Mouse (Mus musculus) CD4-positive, CD25-positive, alpha-beta regulatory T cell, adult 4 months (primary cell): Measurements from ENCODE around the gene Crtc2. TPM values are rescaled to one million over a fixed set of nuclear protein-coding genes. Genes with fewer than 3 reads are reported as not detected.

Source experiments
- ATAC-seq: one replicate; pipeline ENCODE4 v1.8.0; 2017
- polyA plus RNA-seq, 2 experiments: library from polyadenylated mRNA; unstranded; fragments of 100-300 nt; shearing (Covaris generic); gene quantifications; one replicate each; pipeline ENCODE4 v1.2.1; 2017

Gene Crtc2
- polyA plus RNA-seq = 10 to 100 TPM; 34.0 to 50.6 TPM

DNA sequence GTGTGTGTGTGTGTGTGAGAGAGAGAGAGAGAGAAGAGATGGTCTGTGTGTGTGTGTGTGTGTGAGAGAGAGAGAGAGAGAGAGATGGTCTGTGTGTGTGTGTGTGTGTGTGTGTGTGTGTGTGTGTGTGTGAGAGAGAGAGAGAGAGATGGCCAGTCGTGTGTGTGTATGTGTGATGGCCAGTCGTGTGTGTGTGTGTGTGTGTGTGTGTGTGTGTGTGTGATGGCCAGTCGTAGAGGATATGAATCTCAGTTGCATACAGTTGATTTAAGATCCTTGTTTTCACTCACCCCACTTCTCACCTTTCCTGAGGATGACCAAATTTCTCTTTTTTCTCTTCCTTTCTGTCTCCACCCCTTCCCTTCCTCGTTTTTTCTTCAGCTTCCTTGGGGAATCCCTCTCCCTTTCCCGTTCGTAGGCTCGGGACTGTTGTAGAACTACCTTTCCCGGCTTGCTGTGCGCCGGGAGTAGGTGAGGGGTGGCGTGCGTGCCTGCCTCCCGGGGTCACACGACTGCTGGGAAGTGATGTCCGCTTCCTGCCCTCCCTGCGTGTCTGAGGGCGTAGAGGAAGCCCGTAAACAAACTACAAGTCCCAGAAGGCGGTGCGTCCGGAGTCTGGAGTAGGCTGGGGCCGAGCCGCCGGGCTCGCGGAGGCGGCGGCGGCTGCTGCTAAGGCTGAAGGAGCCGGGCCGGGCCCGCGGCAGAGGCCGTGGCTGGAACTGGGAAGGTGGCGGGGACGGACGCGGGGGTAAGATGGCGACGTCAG, at the start of gene Crtc2:
Crtc2 (plus strand) TSS at position 511 of the 766 bp plus-strand sequence.
- peak; percentile 98 for ATAC-seq

DNA sequence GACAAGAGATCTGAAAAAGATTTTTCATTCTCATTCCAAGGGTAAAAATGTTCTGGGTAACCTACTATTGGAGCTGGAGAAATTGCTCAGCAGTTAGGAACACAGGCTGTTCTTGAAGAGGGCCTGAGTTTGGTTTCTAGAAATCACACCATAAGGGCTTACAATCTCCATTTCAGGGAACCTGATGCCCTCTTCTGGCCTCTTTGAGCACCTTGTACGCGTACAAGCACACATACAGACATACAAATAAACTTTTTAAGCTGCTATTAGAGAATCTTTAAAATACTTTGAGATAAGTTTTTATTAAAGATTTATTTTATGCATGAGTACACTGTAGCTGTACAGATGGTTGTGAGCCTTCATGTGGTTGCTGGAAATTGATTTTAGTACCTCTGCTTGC, 49.4 kb upstream of the Crtc2 start:
- no peak for ATAC-seq

DNA sequence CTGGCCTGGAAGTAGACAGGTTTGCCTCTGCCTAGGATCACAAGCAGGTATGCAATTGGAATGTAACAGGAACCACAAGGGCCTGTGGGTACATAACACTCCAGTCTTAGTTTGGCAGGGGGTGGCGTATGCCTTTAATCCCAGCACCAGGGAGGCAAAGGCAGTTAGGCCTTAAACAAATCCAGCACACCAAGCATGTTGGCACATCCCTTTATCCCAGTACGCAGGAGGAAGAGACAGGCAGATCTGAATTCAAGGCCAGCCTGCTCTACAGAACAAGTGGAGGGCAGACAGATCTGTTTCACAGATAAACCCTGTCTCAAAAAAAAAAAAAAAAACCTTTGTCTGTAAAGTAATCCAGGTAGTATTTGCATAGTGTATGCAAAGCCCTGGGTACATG, 45.3 kb upstream of the Crtc2 start:
- ATAC-seq = no peak

DNA sequence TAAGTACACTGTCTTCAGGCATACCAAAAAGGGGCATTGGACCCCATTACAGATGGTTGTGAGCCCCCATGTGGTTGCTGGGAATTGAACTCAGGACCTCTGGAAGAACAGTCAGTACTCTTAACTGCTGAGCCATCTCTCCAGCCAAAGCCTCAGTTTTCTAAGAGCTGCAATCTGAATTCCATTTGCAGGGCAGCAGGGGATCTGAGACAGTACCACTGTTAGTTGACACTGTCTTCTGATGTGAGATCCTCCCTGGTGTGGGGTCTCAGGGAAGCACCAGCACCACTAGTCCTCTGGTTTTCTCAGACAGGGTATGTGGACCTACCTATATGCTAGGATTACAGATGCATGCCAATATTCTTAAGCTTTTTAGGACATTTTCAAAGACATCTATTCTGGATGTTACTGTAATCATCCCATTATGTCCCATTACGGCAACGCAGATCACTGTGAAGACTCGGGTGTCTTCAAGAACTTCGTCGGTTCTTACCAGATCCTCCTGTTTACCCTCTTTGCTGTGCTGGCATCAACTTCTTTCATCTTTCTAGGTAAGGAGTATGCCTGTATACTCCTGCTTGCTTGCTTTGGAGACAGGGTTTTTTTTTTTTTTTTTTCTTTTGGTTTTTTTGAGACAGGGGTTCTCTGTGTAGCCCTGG, 43.9 kb upstream of the Crtc2 start:
- ATAC-seq = no peak

DNA sequence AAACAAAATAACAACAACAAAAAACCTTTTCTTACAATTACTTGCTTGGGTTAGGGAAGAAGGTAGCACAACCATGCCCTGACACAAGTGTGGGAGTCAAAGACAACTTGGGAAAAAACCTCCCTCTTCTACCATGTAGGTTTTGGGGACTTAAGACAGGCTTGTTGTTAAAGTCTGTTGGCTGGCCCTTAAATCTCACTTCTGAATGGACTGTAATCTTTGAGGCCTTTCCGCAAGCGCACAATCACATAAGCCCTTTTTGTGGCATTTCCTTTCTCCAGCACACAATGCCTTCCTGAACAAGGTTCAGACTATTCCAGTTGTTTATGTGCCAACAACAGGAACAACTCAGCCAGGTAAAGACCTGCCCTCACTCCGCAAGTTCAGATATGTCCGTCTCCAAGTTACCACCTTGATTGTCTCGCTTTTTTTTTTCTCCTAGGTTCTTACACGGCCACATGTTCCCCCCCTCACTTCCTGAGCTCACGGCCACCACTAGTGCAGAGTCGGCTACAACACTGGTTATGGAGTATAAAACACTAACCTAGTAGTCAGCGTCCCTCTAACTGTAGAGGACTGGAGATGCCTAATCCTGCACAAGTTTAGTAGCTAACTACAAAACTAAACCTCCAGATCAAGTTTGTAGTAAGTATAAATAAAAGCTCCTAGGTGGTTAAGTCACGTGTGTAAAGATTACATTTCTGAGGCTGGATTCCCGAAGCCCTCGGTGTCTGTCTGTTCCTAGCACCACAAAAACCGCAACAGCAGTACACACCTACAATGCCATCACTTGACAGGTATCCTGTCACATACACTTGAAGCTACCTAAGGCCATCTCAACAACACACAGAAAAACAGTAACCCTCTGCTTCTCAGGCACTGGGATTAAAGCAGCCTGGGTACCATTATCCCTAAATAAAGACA, 42.2 kb upstream of the Crtc2 start:
- ATAC-seq = no peak

DNA sequence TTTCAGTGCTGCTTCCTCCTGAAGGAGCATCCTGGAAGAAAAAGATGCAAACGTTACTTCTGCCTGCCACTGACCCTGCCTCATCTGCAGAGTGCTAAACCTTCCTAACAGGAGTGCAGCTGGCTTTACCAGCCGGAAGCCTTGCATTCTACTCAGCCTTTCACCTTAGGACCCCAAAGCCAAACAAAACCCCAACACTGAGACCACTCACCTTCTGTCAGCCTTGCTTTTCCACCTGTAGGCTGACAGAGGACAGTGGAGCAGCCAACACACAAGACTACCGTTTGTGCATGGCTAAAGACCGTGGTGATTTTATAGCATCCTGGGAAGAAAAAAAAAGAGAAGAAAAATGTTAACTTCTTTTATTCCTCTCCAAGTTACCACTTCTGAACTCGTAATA, 41.2 kb upstream of the Crtc2 start:
- no peak for ATAC-seq

DNA sequence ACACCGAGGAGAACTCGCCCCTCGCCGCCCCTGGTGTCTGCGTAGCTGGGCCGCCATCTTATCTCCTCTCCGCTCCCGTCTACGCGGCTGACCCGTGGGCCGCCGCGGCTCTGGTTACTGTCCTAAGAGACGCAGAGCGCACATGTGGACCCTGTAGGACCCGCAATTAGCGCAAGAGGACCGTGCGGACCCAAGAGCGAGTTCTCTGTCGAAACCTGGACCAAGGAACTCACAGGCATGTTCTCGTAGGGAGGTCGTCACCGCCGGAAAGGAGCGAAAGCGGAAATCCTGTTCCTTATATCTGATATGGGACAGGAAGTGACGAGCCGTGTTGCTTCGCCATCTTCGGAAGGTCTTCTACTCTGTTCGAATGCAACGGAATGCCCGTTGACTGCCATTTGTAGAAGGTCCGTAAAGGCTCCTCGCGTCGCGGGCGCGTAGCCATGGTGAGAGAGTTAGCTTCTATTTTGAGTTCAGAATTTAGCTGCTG, 40.5 kb upstream of the Crtc2 start, which contains the start of the genes Rps27 and Rab13:
Rps27 (minus strand) TSS at position 275 of the 490 bp plus-strand sequence.
Rab13 (plus strand) TSS at position 319 of the 490 bp plus-strand sequence.
- ATAC-seq = peak; percentile 97

DNA sequence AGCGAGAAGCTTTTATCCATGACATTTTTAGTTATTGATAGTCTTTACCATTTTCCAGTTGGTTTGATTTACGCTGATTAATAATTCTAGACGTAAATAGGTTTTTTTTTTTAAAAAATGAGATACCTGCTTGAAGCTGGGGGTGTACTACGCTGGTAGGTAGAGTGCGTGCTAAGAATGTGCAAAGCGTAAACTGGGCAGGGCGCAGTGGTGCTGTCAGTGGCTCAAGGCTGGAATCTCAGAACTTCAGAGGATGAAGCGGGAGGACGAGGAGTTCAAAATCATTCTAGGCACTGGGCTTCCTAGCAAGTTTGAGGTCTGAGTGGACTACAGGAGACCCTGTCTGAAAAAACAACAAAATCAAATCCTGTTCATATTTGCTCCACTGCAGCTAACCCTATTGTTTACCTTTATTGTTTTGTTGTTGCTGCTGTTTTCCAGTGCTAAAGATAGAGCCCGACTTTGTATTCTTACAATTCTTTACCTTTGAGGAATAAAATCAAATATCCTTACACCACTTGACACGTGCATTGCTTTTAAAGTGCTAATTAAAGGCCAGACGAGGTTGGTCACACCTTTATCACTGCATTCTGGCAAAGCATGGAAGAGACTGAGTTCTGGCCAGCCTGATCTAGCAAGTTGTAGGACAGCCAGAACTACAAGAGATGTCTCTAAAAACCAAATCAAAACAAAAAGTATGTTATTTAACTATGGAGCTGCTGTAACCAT, 39.8 kb upstream of the Crtc2 start:
- no peak for ATAC-seq

DNA sequence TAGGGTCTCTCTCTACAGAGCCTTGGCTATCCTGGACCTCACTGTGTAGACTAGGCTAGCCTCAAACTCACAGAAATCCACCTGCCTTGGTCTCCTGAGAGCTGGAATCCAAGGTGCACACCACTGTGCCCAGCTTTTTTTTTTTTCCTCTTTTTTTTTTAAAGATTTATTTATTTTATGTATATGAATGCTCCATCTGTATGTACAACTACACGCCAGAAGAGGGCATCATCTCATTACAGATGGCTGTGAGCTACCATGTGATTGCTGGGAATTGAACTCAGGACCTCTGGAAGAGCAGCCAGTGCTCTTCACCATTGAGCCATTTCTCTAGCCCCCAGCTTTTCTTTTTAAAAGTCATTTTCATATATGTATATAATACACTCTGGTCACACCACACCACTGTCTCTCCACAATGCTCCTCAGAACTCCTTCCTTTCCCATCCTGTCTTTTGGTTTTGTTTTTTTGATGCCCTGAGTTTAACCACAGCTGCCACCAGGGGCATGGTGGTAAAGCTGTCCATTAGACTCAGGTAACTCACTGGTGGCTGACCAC, 38.1 kb upstream of the Crtc2 start:
- ATAC-seq = no peak

DNA sequence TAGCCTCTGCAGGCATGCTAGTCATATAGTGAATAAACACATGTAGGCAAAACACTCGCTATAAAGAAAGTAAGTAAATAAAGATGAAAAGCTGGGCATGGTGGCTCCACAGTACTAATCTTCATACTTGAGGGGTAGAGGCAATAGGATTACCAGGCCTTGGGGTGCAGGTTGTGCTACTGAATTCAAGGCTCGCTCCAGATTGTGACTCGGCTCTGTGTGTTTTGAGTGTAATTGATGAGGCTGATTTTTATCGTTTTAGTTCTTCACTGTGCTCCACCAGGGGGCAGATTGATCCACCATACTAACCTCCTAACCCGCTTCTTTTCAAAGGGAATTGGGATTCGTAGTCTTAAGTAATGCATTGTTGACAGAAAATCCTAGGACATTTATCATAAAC, 33.9 kb upstream of the Crtc2 start:
- peak; percentile 79 for ATAC-seq

DNA sequence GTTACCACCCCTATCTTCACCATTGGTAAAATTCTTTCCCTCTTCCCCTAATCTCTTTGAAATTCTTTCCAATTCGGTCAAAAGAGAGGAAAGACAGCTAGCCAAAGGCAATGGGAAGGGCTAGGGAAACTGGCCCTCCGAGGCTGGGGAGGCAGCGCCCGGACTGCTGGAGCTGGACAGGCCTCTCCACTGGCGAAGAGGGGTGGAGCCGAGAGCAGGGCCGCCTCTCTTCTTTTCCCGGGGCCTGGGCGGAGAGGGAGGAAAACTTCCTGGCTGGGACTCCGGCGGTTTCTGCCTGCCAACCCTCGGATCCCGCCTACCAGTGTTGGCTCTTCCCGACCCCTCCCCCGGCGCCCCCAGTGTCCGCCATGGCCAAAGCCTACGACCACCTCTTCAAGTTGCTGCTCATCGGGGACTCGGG, 33.4 kb upstream of the Crtc2 start:
- ATAC-seq = no peak

DNA sequence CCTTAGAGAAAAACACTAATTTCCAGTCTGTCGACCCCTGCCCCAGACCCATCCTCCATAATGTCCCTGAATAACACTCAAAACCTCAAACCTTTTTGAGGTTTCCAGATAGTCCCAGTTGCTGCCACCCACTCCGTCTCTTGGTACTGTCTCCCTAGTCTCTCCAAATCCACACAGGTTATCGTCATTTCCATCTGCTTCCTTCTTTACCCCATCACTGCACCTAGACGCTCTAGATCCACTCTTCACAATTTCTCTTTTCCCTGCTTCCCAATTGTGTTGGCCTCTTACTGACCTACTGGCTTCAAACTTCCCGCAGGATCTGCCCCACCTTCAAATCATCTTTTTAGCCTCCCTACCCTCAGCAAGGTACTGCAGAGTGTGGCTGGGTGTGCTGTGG, 32.8 kb upstream of the Crtc2 start:
- ATAC-seq = no peak

DNA sequence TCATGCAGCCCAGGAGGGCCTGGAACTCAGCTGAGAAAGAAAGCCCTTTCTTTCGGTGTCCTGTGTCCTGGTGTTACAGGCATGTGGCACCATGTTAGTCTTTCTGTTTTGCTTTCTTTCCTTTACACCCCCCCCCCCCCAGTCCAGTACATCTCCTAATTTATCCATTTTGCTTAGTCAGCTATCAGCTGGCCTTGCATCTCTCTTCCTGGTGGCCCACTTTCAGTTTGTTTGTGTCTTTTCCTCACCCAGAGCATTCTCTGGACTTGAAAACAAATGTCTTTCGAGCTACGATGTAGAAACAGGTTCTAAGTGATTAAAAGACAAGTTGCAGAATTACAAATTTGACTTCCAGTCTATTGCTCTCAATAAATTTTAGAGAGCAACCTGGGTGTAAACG, 31.5 kb upstream of the Crtc2 start:
- no peak for ATAC-seq

DNA sequence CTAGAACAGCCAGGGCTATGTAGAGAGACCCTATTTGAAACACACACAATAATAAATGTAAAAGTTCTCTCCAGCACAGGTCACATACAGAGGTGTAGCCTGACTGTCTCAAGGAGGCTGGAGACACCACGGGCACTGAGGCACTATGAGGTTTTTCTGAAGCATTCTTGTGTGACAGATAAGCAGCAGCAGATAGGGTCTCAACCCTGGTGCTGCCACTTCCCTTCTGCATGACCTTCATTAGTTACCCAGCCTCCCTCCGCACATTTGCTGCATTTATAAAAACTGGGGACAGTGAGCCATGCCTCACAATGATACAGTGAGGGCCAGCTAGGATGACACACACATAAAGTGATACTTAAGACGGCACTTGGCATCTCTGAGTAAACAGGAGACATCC, 31.0 kb upstream of the Crtc2 start:
- ATAC-seq = no peak

DNA sequence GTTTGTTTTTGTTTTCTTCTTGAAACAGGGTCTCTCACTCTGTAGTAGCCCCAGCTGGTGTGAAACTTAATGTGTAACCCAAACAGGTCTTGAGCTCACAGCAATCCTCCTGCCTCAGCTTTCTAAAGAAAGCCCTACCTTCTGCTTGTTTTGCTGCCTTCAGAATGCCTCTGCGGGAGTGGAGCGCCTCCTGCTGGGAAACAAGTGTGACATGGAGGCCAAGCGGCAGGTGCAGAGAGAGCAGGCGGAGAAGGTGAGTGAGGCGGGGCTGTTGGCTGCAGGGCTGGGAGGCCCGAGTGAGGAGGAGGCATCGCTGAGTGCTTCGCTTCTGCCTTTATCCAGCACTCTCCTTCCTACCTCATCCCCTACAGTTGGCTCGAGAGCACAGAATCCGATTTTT, 29.6 kb upstream of the Crtc2 start:
- no peak for ATAC-seq

DNA sequence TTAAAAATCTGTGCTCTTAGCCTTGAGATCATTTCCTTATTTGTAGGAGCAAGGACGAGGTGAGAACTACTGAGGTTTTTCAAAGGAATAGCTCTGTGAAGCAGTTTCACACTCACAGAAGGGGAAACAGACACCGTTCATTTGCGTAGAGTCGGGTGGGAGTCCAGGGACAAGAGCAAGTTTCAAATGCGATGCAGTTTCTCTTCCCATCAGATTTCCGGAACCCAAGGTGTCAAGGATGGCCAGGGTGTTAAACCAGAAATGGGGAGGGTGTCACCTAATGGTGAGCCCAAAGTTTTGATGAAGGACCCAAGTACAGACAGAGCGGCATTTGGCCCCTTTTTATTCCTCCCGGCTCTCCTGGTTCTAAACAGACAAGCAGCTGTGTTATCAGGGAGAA, 22.9 kb upstream of the Crtc2 start:
- ATAC-seq = no peak

DNA sequence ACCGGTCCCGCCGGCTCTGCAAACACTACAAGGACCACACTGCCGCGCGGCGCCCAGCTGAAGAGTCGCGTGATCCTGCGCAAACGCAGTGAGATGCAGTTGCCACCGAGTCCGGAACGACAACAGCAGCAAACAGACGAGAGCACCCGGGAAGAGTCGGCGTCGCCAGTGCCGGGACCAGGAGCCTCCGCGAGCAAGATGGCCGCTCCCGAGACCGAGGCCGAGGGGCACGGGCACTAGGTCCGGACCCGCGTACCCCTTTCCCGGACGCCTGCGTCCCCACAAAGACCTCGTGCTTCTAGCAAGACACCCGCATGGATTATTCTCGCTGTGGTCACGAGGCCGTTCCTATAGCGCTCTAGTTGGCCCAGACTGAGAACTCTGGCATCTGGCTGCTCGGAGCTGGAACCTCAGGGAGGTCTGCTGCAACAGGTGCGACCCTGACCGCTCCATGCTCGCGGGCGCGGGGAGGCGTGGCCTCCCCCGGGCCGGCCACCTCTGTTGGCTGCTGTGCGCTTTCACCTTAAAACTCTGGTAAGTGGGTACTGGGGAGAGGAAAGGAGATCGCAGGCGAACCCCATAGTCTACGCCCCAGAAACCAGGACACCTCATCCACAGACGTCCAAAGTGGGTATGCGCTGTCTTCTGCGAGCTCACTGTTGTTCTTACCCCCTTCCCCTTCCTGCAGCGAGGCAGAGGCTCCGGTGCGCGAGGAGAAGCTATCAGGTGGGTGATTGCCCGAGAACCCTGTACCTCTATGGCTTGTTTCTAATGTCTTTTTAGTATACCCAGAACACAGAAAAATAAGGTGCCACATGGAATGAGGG, 22.2 kb upstream of the Crtc2 start, which contains the start of gene Jtb:
Jtb (plus strand) TSS at position 91 of the 827 bp plus-strand sequence.
- peak; percentile 98 for ATAC-seq

DNA sequence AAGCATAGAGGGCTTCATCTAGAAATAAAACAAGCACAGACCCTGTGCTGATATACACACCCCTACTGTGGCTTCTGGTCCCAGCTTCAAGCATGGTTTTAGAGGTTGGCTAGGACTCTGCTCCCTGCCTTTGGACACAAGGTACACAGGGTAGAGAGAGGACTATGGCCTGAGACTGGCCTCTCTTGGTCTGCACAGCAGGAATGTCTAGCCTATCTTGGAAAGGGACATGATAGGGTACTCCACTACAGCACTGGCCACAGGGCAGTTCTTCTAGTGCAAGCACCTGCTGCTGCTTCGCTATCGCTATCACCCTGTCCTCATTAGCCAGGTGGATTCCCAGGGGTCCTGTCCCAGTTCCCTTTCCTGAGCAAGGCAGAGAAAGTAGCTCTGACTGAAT, 12.7 kb upstream of the Crtc2 start:
- ATAC-seq = no peak

DNA sequence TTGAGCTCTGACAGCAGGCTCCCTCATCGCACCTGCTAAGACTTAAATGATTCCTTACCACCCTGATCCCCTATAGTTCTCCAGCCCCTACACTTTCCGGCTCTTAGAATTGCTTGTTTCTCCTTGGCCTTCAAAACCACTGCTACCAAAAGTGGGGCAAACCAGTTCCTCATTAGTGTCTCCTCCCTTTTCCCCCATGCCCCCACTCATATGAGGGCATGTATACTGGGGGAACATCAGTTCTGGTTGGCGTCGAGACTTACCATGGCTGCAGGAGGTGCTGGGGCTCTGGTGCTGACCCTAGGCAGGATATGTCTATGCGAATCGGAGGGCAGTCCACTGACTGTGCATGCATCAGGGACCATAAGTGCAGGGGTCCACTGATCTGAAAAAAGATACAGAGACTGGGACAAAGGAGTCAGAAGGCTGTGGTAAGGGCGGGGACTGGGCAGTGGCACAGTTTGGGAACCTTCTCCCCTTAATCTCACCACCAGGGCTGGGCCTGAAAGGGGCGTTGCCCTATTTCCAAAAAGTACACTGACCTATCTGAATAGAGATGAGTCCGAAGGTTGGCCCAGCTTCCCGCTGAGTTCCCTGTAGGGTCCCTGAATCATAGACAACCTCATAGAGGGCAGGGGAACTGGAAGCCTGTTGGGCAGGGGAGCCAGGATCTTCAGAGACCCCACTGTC, 12.1 kb upstream of the Crtc2 start:
- ATAC-seq = no peak
